Mouse (Mus musculus): Measurements from ENCODE around the gene Gpx4. TPM values are rescaled to one million over a fixed set of nuclear protein-coding genes. Genes with fewer than 3 reads are reported as not detected.
"Not testable (repeated sequence)": the region's sequence is repeated elsewhere in the genome, so short reads cannot be mapped to it uniquely, and the experiment has no call there.

The Gpx4 gene
- total RNA-seq, 2 experiments from 2014 or later = 450 to 489 TPM

DNA sequence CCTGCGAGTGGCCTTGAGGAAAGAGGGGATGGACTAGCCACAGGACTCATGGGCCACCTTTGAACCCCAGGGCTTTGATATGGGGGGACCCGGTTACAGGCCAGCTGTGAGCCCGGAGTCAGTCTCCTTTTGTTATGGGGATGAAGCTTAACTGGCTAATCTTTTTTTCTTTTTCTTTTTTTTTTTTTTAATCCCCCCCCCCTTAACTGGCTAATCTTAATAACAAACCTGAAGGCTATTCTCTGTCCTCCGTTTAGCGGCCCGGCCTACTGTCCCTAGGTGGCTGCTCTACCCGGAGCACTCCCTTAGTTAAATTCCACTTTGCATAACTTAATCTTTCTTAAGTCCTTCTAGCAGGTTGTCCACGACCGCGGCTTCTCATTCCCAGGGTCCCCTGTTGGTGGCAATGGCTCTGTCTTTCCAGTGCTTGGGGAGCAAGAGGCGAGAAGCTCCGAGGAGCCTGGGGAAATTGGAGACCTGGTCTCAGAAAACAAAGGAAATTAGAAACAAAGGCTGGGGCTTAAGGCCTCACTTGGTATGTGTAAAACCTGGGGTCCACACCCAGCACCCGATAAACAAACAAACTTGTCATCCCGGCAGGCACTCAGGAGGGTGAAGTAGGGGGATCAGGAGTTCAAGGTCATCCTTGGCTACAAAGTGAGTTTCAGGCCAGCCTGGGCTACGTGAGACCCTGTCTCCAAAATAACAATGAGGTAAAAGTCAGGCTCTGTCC is 4.1 kb downstream of the Gpx4 start:
- no peak for DNase-seq

DNA sequence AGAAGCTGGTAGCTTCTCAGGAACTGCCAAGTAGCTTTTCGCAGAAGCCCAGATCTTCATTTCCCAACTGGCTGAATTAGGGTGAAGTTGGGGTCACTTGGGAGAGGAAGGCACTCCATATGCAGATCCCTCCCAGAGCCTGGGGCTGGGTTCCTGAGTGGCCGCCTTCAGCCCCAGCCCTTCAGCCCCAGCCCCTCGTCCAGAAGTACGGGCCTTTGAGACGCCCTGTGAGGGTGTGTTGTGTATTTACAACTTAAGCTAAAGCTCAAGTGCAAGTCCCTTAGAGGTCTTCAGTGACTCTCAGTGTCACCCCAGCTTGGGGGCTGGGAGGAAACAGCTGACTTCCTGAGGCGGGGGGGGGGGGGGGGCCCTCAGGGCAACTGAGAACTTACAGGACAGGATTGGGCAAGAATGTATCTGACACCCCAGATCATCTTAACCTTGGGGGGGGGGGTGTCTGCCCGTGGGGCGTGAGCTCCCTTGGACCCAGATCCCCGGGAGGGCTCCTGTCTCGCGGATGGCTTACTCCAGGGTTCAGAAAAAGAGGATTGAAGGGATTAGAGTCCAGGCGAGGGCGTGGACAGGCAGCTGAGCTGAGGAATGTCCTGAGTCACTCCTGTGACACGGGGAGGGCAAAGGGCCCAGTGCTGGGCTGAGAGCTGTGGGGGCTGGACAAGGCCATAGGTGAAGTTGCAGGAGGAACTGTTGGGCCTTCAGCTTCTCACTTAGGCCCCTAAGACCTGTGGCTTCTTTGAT is 4.8 kb downstream of the Gpx4 start:
- peak; percentile 58 for DNase-seq

DNA sequence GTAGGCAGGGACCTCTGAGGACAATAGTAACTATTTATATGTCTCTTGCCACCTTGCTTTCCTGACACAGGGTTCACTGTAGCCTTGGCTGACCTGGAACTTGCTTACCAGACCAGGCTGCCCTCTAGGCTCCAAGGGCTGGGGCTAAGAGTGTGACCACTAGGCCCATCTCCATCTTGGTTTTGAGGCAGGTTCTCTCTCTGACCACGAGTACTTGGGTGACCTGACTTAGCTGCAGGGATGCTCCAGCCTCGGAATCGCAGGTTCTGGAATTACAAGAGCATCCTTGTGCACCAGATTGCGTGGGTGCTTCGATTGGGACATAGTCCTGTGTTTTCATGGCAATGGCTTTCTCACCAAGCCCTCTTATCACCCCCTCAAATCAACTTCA is 5.4 kb downstream of the Gpx4 start:
- no peak for DNase-seq

DNA sequence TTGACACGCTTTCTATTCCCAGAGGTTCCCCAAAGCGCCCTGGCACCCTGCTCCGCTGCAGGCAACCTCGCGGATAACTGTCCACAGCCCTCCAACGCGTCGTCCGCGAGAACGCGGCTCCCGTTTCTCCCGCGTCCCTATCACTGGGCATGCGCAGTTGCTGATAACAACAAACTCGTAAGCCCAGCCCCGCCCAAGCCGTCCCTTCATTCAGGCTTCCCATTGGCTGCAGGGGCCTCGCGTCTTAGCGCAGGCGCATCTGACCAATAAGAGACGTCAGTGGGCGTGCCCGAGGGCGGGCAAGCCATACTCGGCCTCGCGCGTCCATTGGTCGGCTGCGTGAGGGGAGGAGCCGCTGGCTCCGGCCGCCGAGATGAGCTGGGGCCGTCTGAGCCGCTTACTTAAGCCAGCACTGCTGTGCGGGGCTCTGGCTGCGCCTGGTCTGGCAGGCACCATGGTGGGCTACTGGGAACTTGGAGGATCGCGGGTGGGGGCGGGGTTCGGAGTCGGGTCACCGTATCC is 6.4 kb downstream of the Gpx4 start:
- peak; percentile 100 for DNase-seq

DNA sequence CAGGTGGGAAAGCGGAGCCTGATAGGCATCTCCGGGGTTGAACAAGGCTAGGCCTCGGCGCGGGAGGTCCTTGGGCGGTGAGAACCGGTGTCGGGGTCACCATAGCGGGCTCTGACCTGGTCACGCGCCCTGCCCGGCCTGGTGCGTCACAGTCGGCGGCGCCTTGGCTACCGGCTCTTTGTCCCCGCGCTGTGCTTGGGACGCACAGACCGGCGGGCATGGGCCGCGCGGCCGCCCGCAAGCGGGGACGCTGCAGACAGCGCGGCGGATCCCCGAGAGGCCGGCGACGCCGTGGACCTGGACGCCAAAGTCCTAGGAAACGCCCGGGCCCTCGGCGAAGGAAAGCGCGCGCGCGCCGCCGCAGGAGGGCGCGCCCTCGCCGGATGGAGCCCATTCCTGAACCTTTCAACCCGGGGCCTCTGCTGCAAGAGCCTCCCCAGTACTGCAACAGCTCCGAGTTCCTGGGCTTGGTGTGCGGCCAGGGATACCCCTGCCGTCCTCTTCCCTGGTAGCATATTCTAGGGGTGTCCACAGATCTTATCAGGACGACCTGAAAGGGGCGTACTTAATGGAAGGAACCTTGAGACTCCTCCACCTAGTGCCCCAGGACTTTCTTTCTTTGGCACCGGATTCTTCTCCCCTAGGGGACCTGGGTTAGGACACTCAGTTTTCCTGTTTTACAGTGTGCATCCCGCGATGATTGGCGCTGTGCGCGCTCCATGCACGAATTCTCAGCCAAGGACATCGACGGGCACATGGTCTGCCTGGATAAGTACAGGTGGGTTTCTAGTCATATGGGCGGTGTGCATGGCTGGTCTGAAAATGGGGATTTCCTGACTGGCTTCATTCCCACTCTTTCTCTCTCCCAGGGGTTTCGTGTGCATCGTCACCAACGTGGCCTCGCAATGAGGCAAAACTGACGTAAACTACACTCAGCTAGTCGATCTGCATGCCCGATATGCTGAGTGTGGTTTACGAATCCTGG is 7.2 kb downstream of the Gpx4 start:
- peak; percentile 78 for DNase-seq

DNA sequence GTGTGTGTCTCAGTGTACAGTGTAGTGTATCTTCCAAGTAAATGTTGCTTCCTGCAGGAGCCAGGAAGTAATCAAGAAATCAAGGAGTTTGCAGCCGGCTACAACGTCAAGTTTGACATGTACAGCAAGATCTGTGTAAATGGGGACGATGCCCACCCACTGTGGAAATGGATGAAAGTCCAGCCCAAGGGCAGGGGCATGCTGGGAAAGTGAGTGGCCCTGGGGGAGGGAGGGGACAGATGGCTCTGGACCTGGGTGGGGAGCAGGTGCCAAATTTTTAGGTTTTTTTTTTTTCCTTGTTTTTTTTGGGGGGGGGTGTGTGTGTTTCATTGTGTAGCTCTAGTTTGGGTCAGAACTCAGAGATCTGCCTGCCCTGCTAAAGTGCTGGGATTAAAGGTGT is 7.9 kb downstream of the Gpx4 start:
- not testable (repeated sequence) for DNase-seq

DNA sequence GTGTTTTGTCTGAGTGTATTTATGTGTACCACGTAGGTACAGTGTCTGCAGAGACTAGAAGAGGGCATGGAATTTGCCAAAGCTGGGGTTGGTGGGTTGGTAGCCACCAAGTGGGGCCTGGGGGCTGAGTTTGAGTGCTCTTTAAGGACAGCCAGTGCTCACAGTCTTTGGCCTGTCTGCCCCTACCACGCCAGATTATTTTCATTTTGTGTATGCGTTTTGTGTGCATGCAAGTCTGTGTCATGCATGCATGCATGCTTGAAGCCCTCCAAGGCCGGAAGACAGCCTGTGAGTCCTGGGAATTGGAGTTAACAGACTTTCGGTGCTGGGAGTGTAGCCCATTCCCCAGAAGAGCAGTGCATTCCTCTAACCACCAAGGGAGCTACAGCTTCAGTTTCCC is 8.4 kb downstream of the Gpx4 start:
- no peak for DNase-seq

DNA sequence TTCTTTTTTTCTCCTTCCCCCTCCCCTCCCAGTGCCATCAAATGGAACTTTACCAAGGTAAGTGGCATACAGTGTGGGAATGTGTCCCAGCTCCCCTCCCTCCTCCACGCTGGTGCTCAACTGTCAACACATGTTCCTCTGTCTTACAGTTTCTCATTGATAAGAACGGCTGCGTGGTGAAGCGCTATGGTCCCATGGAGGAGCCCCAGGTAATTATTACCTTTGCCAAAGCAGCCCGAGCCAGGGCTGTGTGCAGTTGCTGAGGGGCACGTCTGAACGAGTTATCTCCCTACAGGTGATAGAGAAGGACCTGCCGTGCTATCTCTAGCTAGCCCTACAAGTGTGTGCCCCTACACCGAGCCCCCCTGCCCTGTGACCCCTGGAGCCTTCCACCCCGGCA is 8.9 kb downstream of the Gpx4 start:
- no peak for DNase-seq

DNA sequence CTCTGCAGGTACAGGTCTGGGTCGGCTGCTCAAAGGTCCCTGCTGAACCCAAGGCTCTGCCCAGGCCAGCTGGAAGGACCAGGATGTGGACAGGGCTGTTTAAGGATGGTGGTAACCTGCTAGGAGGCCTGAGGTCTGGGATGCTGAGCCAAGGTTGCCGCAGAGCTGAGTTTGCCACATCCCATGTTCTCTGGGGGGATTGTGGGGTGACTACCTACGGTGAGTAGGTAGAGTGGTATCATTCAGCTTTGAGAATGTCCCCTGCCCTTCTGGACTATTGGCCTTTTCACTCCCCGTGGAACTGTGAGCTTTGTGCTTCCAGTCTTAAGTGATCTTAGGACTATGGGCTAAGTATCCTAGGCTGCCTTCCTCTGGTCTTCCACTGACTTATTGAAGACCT is 9.5 kb downstream of the Gpx4 start:
- DNase-seq = no peak

DNA sequence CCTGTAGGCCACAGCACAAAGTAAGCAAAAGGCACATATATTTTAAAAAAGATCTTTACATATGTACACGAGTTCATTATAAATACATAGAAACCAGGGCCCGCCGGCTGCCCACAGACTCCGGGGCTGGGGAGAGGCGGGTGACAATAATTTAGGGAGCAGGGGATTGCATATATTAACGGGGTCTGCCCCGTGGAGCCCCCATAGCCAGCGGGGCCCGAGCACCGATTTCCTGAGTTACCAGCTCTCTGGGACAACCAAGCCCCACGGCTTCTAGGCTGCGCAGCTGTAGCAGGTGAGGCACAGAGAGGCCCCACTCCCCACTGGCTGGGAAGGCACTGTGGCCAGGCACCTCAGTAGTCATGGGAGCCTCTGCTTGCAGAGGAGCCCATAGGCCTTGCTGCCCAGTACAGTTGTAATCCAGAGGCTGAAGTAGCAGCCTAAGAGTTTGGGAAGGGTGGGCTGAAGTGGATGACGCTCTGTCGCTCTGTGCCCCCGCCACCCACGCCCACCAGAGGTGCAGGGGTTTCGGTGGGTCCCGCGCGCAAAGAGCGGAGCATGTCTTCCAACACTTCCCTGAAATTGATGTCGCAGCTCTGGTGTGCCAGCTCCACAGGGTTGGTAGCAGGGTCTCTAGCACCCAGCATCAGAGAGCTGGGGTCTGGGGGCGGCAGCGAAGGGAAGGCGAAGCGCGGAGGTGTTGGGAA is 10.2 kb downstream of the Gpx4 start:
- DNase-seq = no peak

DNA sequence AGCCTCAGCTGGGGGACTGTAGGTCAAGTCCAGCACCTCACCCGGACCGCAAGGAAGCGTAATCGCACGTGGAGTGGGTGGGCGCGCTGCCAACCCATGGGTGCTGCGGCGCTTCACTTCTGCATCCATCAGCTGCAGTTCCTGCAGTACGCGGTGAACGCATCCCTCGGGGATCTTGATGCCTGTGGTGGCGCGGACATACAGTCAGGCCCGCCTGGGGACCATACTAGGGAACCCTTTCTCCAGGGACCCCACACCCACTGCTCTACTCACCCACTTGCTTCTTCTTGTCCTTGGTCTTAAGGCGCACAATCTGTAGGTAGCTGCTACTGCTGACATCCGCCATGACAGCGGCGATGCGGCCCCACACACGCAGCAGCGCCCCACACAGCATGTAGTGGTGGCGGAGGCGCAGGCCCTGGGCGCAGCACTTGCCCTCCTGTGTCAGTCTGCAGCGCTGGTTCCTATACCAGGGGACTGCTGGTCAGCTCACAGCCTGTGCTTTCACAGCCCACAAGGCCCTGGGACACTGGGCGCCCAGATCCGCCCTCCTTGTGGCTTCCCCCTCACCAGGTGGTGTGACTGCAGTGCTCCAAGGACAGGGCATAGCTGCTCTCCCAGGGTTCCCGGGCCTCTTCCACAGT is 10.8 kb downstream of the Gpx4 start:
- DNase-seq = no peak

DNA sequence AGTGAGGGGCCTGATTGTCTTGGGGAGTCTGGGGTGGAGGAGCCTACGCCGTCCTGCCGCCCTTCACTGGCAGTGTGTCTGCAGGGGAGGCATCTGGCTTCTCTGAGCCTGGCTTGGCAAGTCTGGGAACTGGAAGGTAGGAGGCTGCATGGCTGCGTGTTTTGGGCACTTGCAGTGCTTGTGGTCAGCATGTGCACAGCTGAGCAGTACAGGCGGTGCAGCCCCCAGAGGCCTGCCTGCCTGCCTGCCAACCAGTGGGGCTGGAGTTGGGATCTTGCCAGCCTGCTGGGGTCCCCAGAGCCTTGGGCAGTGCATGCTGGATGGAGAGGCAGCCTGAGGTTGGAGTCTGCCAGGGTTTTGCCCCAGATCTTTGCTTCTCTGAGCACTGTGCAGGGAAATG is 16.1 kb downstream of the Gpx4 start:
- DNase-seq = no peak

DNA sequence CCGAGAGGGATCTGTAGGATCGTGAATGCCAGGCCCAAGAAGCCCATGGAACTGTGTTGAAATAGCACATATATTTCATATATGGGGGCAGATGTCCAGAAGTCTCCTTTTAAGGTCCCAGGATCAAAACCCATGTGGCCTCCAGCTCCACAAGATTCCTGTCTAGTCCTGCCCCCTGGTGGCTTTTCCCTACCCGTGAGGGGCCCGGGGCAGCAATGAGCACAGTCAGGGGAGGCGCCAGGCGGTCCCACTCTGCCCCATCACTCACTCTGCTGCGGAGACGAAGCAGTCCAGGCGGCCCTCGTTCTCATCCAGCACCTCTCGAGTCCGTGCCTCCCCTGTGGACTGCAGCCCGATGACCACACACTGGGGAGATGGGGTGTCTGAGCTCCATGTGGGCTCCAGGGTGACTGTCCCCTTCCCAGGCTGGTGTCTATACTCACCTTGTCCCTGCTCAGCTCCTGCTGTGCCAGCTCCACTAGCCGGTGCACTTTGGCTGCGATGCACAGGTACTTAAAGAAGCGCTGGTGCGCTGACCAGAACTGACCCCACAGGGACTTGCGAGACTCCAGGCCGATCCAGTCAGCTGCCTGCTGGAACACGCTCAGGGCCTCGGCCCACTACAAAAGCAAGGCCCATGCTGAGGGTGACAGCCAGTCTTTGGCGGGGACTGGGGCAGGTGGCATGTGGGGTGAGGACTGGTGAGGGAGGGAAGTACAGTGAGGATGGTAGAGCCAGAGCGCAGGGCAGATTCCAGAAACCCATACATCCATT is 17.1 kb downstream of the Gpx4 start:
- no peak for DNase-seq

DNA sequence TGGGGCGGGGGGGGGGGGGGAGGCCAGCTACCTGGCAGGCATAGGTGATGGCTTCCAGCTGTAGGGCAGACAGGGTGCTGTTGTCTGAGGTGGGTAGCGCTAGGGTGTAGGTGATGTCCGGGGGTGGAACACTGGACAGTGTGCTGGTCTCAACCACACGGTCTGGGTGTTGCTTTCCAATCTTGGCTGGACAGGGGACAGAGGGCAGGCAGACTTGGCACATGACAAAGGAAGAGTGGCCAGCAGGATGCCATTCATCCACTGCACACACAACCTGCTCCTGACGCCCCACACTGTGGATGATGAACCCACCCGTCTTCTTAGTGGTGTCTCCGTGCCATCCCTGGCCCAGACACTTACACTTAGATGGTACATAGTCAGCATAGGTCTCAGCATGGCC is 22.3 kb downstream of the Gpx4 start:
- no peak for DNase-seq

DNA sequence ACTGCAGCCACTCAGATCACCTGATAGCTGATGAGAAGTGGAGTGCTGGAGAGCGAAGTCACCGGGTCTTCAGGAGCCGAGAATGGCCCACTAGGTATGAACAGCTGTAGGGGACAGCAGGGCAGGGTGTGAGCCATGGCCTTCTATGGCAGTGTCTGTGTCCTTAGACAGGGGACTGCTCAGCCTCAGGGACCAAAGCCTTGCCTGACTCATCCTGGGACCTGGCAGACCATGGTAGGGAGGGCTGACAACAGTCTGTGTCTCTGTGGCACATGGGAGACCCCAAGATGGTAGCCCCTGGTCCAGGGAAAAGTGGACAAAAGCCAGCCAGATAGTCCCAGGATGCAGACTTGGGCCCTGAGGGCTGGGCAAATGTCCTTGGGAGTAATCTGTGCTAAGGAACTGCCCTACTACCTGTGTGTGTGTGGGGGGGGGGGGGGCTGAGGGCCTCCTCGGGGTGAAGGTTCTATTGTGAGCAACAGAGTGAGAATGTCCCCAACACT is 23.0 kb downstream of the Gpx4 start:
- no peak for DNase-seq

DNA sequence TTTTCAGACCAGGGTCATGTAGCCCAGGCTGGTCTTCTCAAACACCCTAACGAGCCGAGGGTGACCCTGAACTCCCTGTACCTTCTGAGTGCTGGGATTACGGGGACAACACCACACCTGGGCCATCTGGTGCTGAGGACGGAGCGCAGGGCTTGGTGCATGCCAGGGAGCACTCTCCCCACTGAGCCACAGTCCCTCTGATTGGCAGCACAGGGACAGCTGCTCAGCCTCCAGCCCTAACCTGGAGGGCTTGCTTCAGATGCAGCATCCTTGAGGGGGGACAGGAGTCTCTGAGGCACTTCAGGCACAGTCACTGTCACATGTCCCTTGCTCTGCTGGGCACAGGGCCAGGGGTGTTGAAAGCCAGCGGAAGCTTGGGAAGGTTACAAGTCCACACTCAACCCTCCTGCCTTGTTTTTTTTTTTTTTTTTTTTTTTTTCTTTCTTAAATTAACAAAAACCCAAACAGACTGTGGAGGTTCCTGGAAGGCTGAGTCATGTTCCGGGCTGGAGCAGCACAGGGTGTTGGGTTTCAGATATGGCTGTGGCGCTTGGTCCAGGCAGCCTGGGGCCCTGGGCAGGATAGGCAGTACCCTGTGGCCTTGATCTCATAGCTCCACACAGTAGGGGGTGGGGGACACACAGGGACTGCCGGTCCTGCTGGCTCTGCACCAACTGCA is 24.0 kb downstream of the Gpx4 start:
- peak; percentile 91 for DNase-seq

DNA sequence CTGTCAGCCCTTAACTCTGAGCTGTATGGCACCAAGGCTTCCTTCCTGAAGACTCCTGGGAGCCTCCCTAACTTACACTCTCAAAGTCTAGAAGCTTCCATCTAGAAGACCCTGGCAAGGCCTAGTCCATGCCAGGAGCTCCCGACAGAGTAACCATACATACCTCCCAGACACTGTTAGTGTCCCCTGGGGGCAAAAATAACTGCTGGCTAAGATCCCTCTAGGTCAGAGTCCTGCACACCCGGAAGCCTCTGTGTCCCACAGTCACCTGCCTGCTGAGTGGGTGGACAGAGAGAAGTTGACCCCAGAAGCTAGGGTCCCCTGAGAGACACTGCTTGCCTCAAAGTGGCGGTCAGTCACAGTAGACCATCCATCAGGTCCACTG is 24.5 kb downstream of the Gpx4 start:
- no peak for DNase-seq

DNA sequence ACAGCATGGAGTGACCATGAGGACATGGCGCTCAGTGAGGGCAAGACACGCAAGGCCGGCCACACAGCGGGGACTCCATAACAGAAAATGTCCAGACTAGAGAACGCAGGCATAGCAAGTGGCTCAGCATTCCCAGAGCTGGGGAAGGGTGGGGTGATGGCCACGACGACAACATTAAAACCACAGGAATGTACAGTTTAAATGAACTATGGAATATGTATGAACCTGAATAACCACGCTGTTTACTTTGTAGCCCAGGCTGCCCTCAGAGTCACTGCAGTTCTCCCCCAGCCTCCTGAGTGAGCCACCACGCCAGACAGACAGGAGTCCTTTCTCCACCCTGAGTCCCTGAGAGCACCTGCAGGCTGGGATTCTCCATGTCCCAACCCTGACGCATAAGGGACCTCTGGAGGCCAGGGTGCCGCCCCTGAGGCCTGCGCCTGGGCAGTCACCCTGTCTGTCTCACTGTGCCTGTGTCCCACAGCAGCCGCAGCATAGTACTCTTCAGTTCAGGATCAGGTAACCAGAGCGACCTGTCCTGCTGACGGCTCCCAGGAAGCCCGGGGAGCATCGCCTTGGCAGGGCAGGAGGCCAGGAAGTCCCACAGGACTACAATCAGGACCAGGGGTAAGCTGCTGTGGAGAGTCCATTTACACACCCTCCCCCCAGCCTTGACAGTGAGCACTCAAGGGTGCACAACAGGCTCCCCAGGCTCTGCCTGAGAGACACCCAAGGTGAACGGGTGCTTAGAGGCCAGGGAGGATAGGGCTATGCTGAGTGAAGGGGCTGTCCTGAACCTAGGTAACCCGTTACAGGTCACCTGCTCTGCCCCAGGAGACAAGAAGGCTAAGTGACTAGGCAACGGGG is 25.9 kb downstream of the Gpx4 start:
- DNase-seq = no peak

All from heart, postnatal 4 days (tissue).